ENCODE assay signal across 12 mouse cellular contexts in the genomic region with DNA sequence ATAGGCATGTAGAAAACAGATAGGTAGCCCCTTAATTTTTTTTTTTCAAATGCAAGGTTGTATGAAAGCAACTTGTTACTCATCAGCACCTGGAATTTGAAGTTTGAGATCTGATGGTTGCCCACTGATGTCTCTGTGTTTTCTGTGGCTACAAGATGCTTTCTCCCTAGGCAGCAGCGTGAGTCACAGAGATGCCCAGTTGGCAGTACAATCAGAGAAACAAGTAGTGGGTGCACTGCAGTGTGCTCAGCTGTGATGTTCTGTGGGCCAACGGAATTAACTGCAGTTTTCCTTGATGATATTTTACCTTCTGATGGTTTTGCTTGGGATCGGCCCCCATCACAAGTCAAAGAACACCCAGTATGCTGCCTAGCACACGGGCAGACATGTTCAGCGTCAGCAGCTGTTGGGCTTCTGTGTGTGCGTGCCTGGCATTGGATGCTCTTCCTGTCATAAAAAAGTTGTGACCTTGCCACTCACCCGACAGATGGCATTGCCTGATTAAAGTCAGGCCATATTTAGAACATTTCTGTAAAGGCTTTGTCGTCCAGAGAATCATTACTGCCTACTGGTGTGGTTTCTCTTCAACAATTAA.
A peak's percentile ranks its signal among the peaks of the same experiment; 100 is the strongest.
DNase-seq lines count a peak whose midpoint lies in the region; TF ChIP-seq lines count a peak whose summit lies in the region.
"Had no signal": no experiment of that assay in that cellular context is flagged by ENCODE, and none has a peak within 500 bp of the region (broad histone marks: within the 10 kb centered on the region; RNA-seq: fewer than 3 reads in every experiment).

No protein-coding gene starts in this region.

- intact Hi-C loops in left cerebral cortex, postnatal 10 days (cut with DNase I): no loop called here
- intact Hi-C loops in left cerebral cortex, postnatal 4 days (cut with DNase I): no loop called here
- intact Hi-C loops in heart, postnatal 36 days (cut with DNase I): no loop called here

- peak; percentile 2 for DNase-seq in left cerebral cortex, adult 11 months (ENCODE audit: low spot score)
- DNase-seq in left cerebral cortex, postnatal 10 days (ENCODE audit: extremely low spot score in 1 of 2, low spot score in 2 of 2): no peak
- DNase-seq in cerebellum, adult 2 months: peak; percentile 61 to 76
- DNase-seq in gastrocnemius, postnatal 25 days: peak; percentile 8
- peak; percentile 9 for DNase-seq in left cerebral cortex, postnatal 4 days
- DNase-seq in heart, postnatal 36 days: no peak
- no peak for DNase-seq in ovary, postnatal 36 days (ENCODE audit: low spot score)
- no peak for DNase-seq in embryo, embryonic 10.5 days (ENCODE audit: low spot score)
- DNase-seq: heart, adult 2 months; kidney, adult 11 months; lung, postnatal 14 days had no signal

- H3K4me3 ChIP-seq in cerebellum, adult 2 months (replicated peaks; ENCODE audit: insufficient read depth, low read depth, low read length): no peak overlapping the region
- H3K4me3 ChIP-seq: heart, adult 2 months; liver, embryonic 12.5 days had no signal

- peak overlapping the region; percentile 35; the same call in 1 of the 2 replicates for H3K27ac ChIP-seq in cerebellum, adult 2 months (ENCODE audit: insufficient read depth, low read length)
- H3K27ac ChIP-seq: heart, adult 2 months; liver, embryonic 12.5 days had no signal

- H3K27me3 ChIP-seq in cerebellum, adult 2 months (ENCODE audit: control insufficient read depth, insufficient read depth, low read length): no peaks in the 10 kb centered on the region
- H3K27me3 ChIP-seq: liver, embryonic 12.5 days had no signal

- peaks cover 10% of the 10 kb centered on the region; the same call in 1 of the 2 replicates for H3K4me1 ChIP-seq in cerebellum, adult 2 months (ENCODE audit: control insufficient read depth, insufficient read depth, low read length)
- H3K4me1 ChIP-seq: liver, embryonic 12.5 days had no signal

- no peak for TF ChIP-seq POLR2A in cerebellum, adult 2 months (IDR thresholded peaks at IDR 0.05; ENCODE audit: borderline replicate concordance, insufficient read depth, low read length)

- no peak for TF ChIP-seq CTCF in cerebellum, adult 2 months (IDR thresholded peaks at IDR 0.05; ENCODE audit: borderline replicate concordance, insufficient read depth, low read depth, low read length)

- 8% methylated on average over 8 of the region's 8 CpGs for WGBS in cerebellum, adult 2 months

Comparison
In these comparisons a context has a peak if more than half of its experiments do, and no peak if none do; other contexts are left out.
1. DNase-seq: peak in left cerebral cortex, adult 11 months (single experiment), cerebellum, adult 2 months (2 of 2), gastrocnemius, postnatal 25 days (single experiment) and left cerebral cortex, postnatal 4 days (single experiment); none in left cerebral cortex, postnatal 10 days (0 of 2), heart, postnatal 36 days (0 of 2), ovary, postnatal 36 days (single experiment) and embryo, embryonic 10.5 days (single experiment).